Mouse (Mus musculus): ENCODE results near the gene Slc12a7. TPM values are rescaled to one million over a fixed set of nuclear protein-coding genes. Genes with fewer than 3 reads are reported as not detected.

Slc12a7 gene
- 0.98 and 1.2 TPM in 2 replicates for polyA plus RNA-seq (2021; fragmentation: Nextera tagmentation)
- long read RNA-seq, experiment 1, full-length matches to known transcripts, result 2 of 3 reads
- long read RNA-seq, experiment 1, partial matches to known transcripts, result 0 of 3 reads
- long read RNA-seq, experiment 1, other reads (novel, unspliced or antisense), result 1 of 3 reads
- long read RNA-seq, experiment 2, result 0 reads

GRCm38 (mm10) chr13:73732742-73733700 is at the start of gene Slc12a7:
TSS of gene Slc12a7 (plus strand) at chr13:73733094.

GRCm38 (mm10) chr13:73704694-73705325 is 28.1 kb upstream of the Slc12a7 start, which contains the start of gene Slc6a19:
TSS of gene Slc6a19 (minus strand) at chr13:73704865.

GRCm38 (mm10) chr13:73847465-73847836 is 114.6 kb downstream of the Slc12a7 start, which contains the start of gene Nkd2:
TSS of gene Nkd2 (minus strand) at chr13:73847631.

Other genes with a start within 250 kb of the Slc12a7 start
- gene Slc6a3, start 196.3 kb upstream of the Slc12a7 start, polyA plus RNA-seq (2021; fragmentation: Nextera tagmentation), result 0.04 and 0.07 TPM in 2 replicates
- gene Clptm1l, start 129.1 kb upstream of the Slc12a7 start, polyA plus RNA-seq (2021; fragmentation: Nextera tagmentation), result 40.5 and 82.4 TPM in 2 replicates
- 0.20 and 0.23 TPM in 2 replicates for gene Tert, start 106.2 kb upstream of the Slc12a7 start, polyA plus RNA-seq (2021; fragmentation: Nextera tagmentation)
- gene Slc6a18, start 55.1 kb upstream of the Slc12a7 start, polyA plus RNA-seq (2021; fragmentation: Nextera tagmentation), result not detected in 2 replicates
- 0.11 and 0.27 TPM in 2 replicates for gene Slc6a19, start 28.2 kb upstream of the Slc12a7 start, polyA plus RNA-seq (2021; fragmentation: Nextera tagmentation)
- 1.0 and 1.5 TPM in 2 replicates for gene Nkd2, start 114.5 kb downstream of the Slc12a7 start, polyA plus RNA-seq (2021; fragmentation: Nextera tagmentation)
- gene Trip13, start 204.7 kb downstream of the Slc12a7 start, polyA plus RNA-seq (2021; fragmentation: Nextera tagmentation), result 0.34 and 0.82 TPM in 2 replicates
- gene Brd9, start 204.7 kb downstream of the Slc12a7 start, polyA plus RNA-seq (2021; fragmentation: Nextera tagmentation), result 37.9 and 51.5 TPM in 2 replicates
- gene Zdhhc11, start 230.8 kb downstream of the Slc12a7 start, polyA plus RNA-seq (2021; fragmentation: Nextera tagmentation), result not detected in 2 replicates

Measured in left cerebral cortex, adult 6 months (tissue).